Mouse (Mus musculus) C3H10T1/2 (cell line): ENCODE data around the gene Taco1. TPM values are rescaled to one million over a fixed set of nuclear protein-coding genes. Genes with fewer than 3 reads are reported as not detected.

Experiments used
- polyA plus RNA-seq, 2 experiments: library from polyadenylated mRNA; unstranded; fragments of >200 nt; fragmentation: generic; extraction: Trizol; gene quantifications; one replicate each; pipeline ENCODE4 v1.2.1; 2012; ENCODE audit warnings: missing spikeins in 2 of 2

Taco1 gene
- 10 to 100 TPM in 1 of 2 experiments, 1 to 10 TPM in 1; 8.3 to 12.9 TPM for polyA plus RNA-seq

GRCm38 (mm10) chr11:106065923-106066571 lies at the start of gene Taco1:
Gene Taco1 (plus strand): TSS chr11:106066061.

GRCm38 (mm10) chr11:106036548-106037417 lies 29.1 kb upstream of the Taco1 start, which contains the start of gene Dcaf7:
Gene Dcaf7 (plus strand): TSS chr11:106036872.

GRCm38 (mm10) chr11:106083708-106084701 lies 18.1 kb downstream of the Taco1 start, which contains the start of gene Map3k3:
Gene Map3k3 (plus strand): TSS chr11:106084613.

Other genes with a start within 250 kb of the Taco1 start
- under 1 TPM; 0.14 to 0.15 TPM for gene Cyb561, start 112.7 kb upstream of the Taco1 start, polyA plus RNA-seq
- not detected for gene Ace, start 98.1 kb upstream of the Taco1 start, polyA plus RNA-seq
- gene Ace3, start 71.4 kb upstream of the Taco1 start, polyA plus RNA-seq: not detected
- not detected for gene Kcnh6, start 57.9 kb upstream of the Taco1 start, polyA plus RNA-seq
- 10 to 100 TPM; 17.9 to 41.8 TPM for gene Dcaf7, start 29.2 kb upstream of the Taco1 start, polyA plus RNA-seq
- gene Map3k3, start 18.6 kb downstream of the Taco1 start, polyA plus RNA-seq: 10 to 100 TPM in 1 of 2 experiments, 1 to 10 TPM in 1; 9.4 to 26.9 TPM
- gene Gm10840, start 94.8 kb downstream of the Taco1 start, polyA plus RNA-seq: 1 to 10 TPM in 1 of 2 experiments, not detected in 1; 1.1 TPM
- 10 to 100 TPM; 71.9 to 89.6 TPM for gene Limd2, start 94.8 kb downstream of the Taco1 start, polyA plus RNA-seq
- 10 to 100 TPM; 15.6 to 21.2 TPM for gene Strada, start 136.1 kb downstream of the Taco1 start, polyA plus RNA-seq
- 10 to 100 TPM in 1 of 2 experiments, 1 to 10 TPM in 1; 3.0 to 18.7 TPM for gene Ccdc47, start 150.3 kb downstream of the Taco1 start, polyA plus RNA-seq
- gene Ddx42, start 150.9 kb downstream of the Taco1 start, polyA plus RNA-seq: 10 to 100 TPM in 1 of 2 experiments, 1 to 10 TPM in 1; 2.8 to 28.5 TPM
- 10 to 100 TPM; 19.5 to 25.6 TPM for gene Ftsj3, start 190.0 kb downstream of the Taco1 start, polyA plus RNA-seq
- 100 to 1,000 TPM; 181 to 374 TPM for gene Psmc5, start 190.1 kb downstream of the Taco1 start, polyA plus RNA-seq
- 10 to 100 TPM; 42.5 to 74.2 TPM for gene Smarcd2, start 206.9 kb downstream of the Taco1 start, polyA plus RNA-seq
- gene Tcam1, start 210.6 kb downstream of the Taco1 start, polyA plus RNA-seq: under 1 TPM; 0.07 to 0.14 TPM
- gene Gh, start 235.8 kb downstream of the Taco1 start, polyA plus RNA-seq: under 1 TPM; 0.05 to 0.09 TPM
- gene Cd79b, start 248.7 kb downstream of the Taco1 start, polyA plus RNA-seq: under 1 TPM in 1 of 2 experiments, not detected in 1; 0.06 TPM